Mouse (Mus musculus) adrenal gland, postnatal 14 days (tissue): ENCODE results near the gene Chst11. TPM values are rescaled to one million over a fixed set of nuclear protein-coding genes. Genes with fewer than 3 reads are reported as not detected.
A peak's percentile ranks its signal among the peaks of the same experiment; 100 is the strongest.

Experiments
- DNase-seq: peaks from one replicate; pipeline ENCODE4 v3.0.0; 2021; ENCODE audit warnings: mixed read lengths
- total RNA-seq: library from RNA; stranded (reverse); gene quantifications from 2 replicates; pipeline ENCODE4 v1.2.3, GENCODE M21; 2021

Gene Chst11
- total RNA-seq, 1 experiment from 2014 or later, result 31.8 TPM

GRCm38 (mm10) chr10:83149342-83150178 lies 164.3 kb downstream of the Chst11 start:
- DNase-seq, result no peak

GRCm38 (mm10) chr10:83150587-83150986 lies 165.3 kb downstream of the Chst11 start:
- no peak for DNase-seq

GRCm38 (mm10) chr10:83151362-83151761 lies 166.1 kb downstream of the Chst11 start:
- DNase-seq, result peak; percentile 60

- DNase-seq, result peak; percentile 75
These were observed 166.8 kb downstream of the Chst11 start for GRCm38 (mm10) chr10:83151896-83152685.

GRCm38 (mm10) chr10:83152723-83153122 lies 167.4 kb downstream of the Chst11 start:
- no peak for DNase-seq

GRCm38 (mm10) chr10:83153374-83153773 lies 168.1 kb downstream of the Chst11 start:
- DNase-seq, result no peak

GRCm38 (mm10) chr10:83153887-83154286 lies 168.6 kb downstream of the Chst11 start:
- DNase-seq, result no peak

GRCm38 (mm10) chr10:83157289-83157688 lies 172.0 kb downstream of the Chst11 start:
- no peak for DNase-seq

- no peak for DNase-seq
These were observed 173.0 kb downstream of the Chst11 start for GRCm38 (mm10) chr10:83158322-83158721.

- no peak for DNase-seq
These were observed 173.9 kb downstream of the Chst11 start for GRCm38 (mm10) chr10:83159229-83159628.

- peak; percentile 70 for DNase-seq
These were observed 176.5 kb downstream of the Chst11 start for GRCm38 (mm10) chr10:83161656-83162365.

- no peak for DNase-seq
These were observed 178.6 kb downstream of the Chst11 start for GRCm38 (mm10) chr10:83163946-83164345.

GRCm38 (mm10) chr10:83164901-83165435 lies 179.7 kb downstream of the Chst11 start:
- DNase-seq, result no peak

GRCm38 (mm10) chr10:83165521-83166243 lies 180.4 kb downstream of the Chst11 start:
- peak; percentile 54 for DNase-seq

- no peak for DNase-seq
These were observed 181.0 kb downstream of the Chst11 start for GRCm38 (mm10) chr10:83166272-83166671.

- no peak for DNase-seq
These were observed 182.2 kb downstream of the Chst11 start for GRCm38 (mm10) chr10:83167492-83167891.

- no peak for DNase-seq
These were observed 183.2 kb downstream of the Chst11 start for GRCm38 (mm10) chr10:83168303-83169056.

- peak; percentile 53 for DNase-seq
These were observed 184.3 kb downstream of the Chst11 start for GRCm38 (mm10) chr10:83169554-83169953.

- peak; percentile 41 for DNase-seq
These were observed 192.9 kb downstream of the Chst11 start for GRCm38 (mm10) chr10:83178151-83178550.

- no peak for DNase-seq
These were observed 193.4 kb downstream of the Chst11 start for GRCm38 (mm10) chr10:83178661-83179060.
